Mouse (Mus musculus) C2C12 (cell line): Measurements from ENCODE around the gene Mat2a.
"Not testable (repeated sequence)": the region's sequence is repeated elsewhere in the genome, so short reads cannot be mapped to it uniquely, and the experiment has no call there.

ENCODE experiments used
- CTCF ChIP-seq: IDR thresholded peaks from one replicate; pipeline ENCODE4 v1.5.1; 2011; ENCODE audit not compliant: control insufficient read depth, insufficient read depth, insufficient read length
- MYOD1 ChIP-seq: IDR thresholded peaks from one replicate; pipeline ENCODE4 v1.6.1; 2011; ENCODE audit warnings: low read depth; ENCODE audit not compliant: control insufficient read depth, insufficient read length
- MYOG ChIP-seq: IDR thresholded peaks from one replicate; pipeline ENCODE4 v1.6.1; 2011; ENCODE audit not compliant: control insufficient read depth, insufficient read length; ENCODE audit errors: extremely low read depth
- USF1 ChIP-seq: IDR thresholded peaks from one replicate; pipeline ENCODE4 v1.6.1; 2011; ENCODE audit warnings: low read depth, mild to moderate bottlenecking, control low read depth, moderate library complexity

- not testable (repeated sequence) for TF ChIP-seq USF1, CTCF, MYOD1, MYOG
These were observed 12.4 kb upstream of the Mat2a start for GRCm38 (mm10) chr6:72451778-72452177.
